Mouse (Mus musculus) brown adipose tissue, adult 24 weeks (tissue): ENCODE measurements around the gene Sstr4. TPM values are rescaled to one million over a fixed set of nuclear protein-coding genes. Genes with fewer than 3 reads are reported as not detected.
A peak's percentile ranks its signal among the peaks of the same experiment; 100 is the strongest.

Experiments used
- H3K27ac ChIP-seq: fragments of 200-500 bp; replicated peaks from 2 replicates; pipeline ENCODE4 v1.5.1; 2012; ENCODE audit warnings: low read depth, mild to moderate bottlenecking, low read length
- H3K4me1 ChIP-seq: fragments of 200-500 bp; 2 replicates; pipeline ENCODE4 v1.6.1; 2012; ENCODE audit warnings: low read length, mixed read lengths; ENCODE audit not compliant: control insufficient read depth, insufficient read depth, insufficient read length
- H3K4me3 ChIP-seq: fragments of 200-500 bp; 2 replicates; pipeline ENCODE4 v1.5.1; 2012; ENCODE audit warnings: low read depth, mild to moderate bottlenecking, low read length, moderate library complexity; ENCODE audit not compliant: insufficient read depth
- polyA plus RNA-seq: library from polyadenylated mRNA; stranded (reverse); fragments of >200 nt; gene quantifications from 2 replicates; pipeline ENCODE4 v1.2.4, GENCODE M21; 2012; ENCODE audit not compliant: missing spikeins, insufficient read depth, insufficient read length

The Sstr4 gene
- not detected in 2 replicates for polyA plus RNA-seq

DNA sequence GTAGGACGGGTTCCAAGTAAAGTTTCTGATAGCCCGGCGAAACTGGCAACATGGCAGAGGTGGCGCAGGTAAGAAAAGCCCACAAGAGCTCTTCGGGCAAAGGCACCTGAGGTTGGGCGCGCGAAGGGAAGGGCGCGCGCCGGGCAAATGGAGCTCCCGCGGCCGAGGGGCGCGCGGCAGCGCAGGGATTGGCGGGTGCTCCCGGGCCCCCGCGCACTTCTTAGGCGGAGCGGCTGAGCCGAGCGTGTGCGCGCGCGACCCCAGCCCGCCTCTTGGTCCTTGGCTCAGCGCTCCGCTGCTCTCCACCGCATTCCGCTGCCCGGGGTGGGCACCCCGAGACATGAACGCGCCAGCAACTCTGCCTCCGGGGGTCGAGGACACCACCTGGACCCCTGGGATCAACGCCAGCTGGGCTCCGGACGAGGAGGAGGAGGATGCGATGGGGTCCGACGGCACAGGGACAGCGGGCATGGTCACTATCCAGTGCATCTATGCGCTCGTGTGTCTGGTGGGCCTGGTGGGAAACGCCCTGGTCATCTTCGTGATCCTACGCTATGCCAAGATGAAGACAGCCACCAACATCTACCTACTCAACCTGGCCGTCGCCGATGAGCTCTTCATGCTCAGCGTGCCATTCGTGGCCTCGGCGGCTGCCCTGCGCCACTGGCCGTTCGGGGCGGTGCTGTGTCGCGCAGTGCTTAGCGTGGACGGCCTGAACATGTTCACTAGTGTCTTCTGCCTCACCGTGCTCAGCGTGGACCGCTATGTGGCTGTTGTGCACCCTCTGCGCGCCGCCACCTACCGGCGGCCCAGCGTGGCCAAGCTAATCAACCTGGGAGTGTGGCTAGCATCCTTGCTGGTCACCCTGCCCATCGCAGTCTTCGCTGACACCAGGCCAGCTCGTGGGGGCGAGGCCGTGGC lies at the start of gene Sstr4:
Gene Sstr4 (plus strand): TSS at position 214 of the 921 bp plus-strand sequence.
- Histone ChIP-seq H3K4me1 (peaks cover 21% of the 10 kb centered on the region), H3K27ac (peak within 1 kb of the TSS; percentile 0; the same call in 1 of the 2 replicates), H3K4me3 (peak within 1 kb of the TSS; percentile 48)

DNA sequence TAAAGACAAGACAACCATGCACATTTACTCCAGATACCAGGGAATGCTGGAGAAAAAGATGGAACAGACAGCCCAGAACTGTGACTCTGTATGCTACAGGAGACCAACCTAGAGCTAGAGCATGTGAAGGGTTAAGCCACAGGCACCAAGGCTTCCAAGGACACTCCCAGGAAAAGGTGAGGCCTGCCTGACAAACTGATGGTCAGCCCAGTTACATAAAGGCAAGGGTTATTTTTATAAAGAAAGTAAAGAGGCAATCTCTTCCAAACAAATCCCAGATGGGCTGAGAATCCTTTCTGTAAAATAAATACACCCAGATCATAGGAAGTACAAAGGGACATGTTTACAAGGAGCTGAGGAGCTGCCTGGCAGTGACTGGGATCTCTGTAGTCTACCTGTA lies 49.8 kb upstream of the Sstr4 start:
- Histone ChIP-seq H3K4me1 (peaks cover 11% of the 10 kb centered on the region; the same call in 1 of the 2 replicates), H3K27ac (peak overlapping the region; percentile 77), H3K4me3 (no peak overlapping the region)

DNA sequence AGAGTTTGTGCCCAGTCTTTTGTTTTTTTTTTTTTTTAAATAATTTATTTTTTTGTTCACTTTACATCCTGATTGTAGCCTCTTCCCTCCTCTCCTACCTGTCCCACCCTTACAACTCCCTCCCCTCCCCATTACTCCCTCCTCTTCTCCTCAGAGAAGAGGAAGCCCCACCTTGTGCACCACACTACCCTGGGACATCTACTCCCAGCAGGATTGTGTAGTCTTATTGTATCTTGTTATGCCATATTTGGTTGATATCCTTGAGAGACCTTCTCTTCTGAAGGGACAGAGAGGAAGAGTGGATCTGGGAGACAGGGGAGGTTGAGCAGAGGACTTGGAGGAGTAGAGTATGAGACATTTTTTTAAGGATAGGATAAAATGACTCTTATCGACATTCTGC lies 48.2 kb upstream of the Sstr4 start:
- Histone ChIP-seq H3K27ac (peak overlapping the region; percentile 80), H3K4me1 (peaks cover 9% of the 10 kb centered on the region; the same call in 1 of the 2 replicates), H3K4me3 (no peak overlapping the region)

DNA sequence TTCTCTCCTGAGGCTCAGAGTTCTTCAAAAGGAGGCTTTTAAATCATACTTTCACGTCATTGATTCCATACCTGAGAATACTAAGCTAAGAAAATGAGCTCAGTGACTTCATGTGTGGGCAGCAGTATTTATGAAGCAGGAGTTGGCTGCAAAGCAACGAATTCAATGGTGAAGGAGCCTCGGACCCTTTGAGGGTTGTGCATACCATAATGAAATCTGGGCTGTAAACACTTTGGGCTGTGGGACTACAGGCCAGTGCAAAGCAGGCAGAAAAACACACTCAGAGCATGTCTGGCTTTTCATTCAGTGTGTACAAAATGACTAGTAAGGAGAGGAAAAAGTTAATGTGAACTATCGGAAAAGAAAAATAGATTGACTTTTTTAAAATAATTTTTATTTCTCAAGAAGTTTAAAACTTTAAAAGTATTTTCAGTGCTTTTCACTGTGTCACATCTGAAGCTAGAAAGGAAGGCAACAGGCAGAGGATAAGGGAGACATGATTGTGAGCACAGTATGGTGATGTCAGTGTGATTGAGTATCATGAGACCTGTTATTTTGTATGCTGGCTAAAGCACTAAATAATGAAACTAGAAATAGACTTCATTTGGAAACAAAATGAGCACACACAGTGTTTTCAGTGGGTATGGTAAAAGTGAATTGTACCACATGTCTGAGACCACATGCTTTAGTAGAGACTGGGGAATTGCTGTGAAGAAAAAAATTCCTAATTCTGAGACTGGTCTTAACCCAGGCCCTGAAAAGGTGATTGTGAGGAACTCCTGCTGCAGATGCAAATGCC lies 45.4 kb upstream of the Sstr4 start:
- Histone ChIP-seq H3K4me3 (no peak overlapping the region), H3K4me1 (peaks cover 7% of the 10 kb centered on the region; the same call in 1 of the 2 replicates)

DNA sequence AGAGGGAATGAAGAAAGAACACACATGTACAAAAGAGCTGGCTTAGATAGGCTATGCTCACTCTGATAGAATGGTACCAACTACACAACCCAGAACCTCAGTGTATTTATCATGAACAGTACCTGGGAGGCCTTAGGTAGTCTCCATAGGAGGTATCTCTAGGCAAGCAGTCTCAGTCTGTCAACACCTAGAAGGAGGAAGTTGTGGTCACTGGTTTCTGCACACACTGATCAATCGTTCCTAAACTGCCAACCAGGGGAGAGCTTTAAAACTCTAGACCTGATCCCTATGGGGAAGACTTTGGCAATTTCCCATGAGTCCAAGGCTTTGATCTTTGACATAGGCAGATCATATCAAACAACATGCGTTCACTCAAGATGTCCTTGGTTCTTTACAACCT lies 44.7 kb upstream of the Sstr4 start:
- Histone ChIP-seq H3K27ac (no peak overlapping the region), H3K4me3 (no peak overlapping the region), H3K4me1 (peaks cover 7% of the 10 kb centered on the region; the same call in 1 of the 2 replicates)

More for the DNA sequence above, 45.4 kb upstream of the Sstr4 start:
- no peak overlapping the region for H3K27ac ChIP-seq

DNA sequence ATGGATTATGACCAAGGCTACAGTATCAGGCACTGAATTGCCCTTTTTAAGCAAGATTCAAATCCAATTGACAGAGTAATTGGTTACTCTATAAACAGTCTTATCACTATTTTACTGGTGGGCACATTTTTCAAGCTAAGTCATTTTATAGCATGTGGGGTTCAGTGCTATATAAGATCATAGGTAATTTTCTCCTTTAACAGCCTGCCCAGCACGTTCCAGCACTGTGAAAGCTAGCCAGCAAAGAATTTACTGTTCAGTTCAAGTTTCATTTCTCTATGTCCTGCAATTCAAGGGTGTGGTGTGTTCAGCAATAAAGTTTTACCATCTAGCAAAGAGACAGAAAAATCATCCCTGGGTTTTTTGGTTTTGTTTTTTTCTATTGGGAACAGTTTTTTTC lies 42.5 kb upstream of the Sstr4 start:
- Histone ChIP-seq H3K4me1 (no peaks in the 10 kb centered on the region; the same call in 1 of the 2 replicates), H3K27ac (no peak overlapping the region), H3K4me3 (no peak overlapping the region)

DNA sequence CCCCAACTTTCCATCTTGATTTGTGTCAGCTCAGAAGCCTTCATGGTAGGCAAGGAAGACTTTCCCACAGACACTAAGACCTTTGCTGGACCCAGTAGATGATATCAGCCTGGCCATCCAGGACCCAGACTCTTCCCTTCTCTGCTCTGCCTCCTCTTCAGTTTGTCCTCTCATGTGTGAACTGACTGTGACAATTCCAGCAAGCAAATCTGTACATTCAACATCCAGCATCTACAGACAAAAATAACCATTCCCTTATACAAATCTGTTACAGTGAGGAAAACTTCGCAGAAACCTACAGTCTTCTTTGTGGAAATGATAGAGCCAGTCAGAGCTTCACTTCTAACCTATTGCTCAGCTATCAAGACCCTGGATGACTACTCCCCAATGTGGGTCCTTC lies 38.0 kb upstream of the Sstr4 start:
- no peak overlapping the region for H3K27ac ChIP-seq

DNA sequence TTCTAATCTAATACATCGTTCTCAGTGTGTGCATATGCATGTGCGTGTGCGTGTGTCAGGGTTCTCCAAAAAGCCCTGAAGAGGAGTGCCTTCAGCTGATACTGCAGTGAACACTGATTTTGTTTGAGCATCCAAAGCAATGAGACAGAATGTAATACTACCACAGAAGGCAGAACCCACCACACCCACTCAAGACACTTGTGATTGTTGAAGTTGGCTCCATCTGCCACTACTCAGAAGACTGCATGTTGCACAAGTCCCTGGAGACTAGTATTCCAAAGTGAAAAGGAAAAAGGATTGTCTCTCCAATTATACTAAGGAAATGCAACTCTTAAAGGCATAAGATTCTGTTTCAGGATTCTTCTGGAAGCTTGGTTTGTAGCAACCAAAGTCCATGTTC lies 30.6 kb upstream of the Sstr4 start:
- Histone ChIP-seq H3K4me1 (peaks cover 13% of the 10 kb centered on the region; the same call in 1 of the 2 replicates), H3K4me3 (no peak overlapping the region), H3K27ac (peak overlapping the region; percentile 68; the same call in 1 of the 2 replicates)

More for the DNA sequence above, 38.0 kb upstream of the Sstr4 start:
- Histone ChIP-seq H3K4me1 (peaks cover 9% of the 10 kb centered on the region; the same call in 1 of the 2 replicates), H3K4me3 (no peak overlapping the region)

DNA sequence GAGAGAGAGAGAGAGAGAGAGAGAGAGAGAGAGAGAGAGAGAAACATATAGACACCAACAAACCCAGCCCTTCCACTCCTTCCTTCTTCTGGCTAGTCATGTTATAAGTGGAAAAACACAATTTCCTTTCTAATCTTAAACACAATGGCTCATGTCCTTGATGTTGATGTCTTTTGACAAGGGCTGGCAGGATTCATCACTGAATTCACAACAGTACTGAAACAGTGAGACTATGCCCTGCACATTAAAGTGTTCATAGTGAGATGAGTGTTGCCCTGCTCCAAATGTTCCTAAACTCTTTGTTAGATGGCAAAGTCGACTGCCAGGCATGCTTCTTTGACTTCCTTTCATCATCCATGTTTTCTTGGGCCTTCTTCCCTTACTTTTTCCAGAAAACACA lies 29.9 kb upstream of the Sstr4 start:
- peaks cover 13% of the 10 kb centered on the region; the same call in 1 of the 2 replicates for H3K4me1 ChIP-seq
- H3K4me3 ChIP-seq, result no peak overlapping the region
- H3K27ac ChIP-seq, result peak overlapping the region; percentile 68

DNA sequence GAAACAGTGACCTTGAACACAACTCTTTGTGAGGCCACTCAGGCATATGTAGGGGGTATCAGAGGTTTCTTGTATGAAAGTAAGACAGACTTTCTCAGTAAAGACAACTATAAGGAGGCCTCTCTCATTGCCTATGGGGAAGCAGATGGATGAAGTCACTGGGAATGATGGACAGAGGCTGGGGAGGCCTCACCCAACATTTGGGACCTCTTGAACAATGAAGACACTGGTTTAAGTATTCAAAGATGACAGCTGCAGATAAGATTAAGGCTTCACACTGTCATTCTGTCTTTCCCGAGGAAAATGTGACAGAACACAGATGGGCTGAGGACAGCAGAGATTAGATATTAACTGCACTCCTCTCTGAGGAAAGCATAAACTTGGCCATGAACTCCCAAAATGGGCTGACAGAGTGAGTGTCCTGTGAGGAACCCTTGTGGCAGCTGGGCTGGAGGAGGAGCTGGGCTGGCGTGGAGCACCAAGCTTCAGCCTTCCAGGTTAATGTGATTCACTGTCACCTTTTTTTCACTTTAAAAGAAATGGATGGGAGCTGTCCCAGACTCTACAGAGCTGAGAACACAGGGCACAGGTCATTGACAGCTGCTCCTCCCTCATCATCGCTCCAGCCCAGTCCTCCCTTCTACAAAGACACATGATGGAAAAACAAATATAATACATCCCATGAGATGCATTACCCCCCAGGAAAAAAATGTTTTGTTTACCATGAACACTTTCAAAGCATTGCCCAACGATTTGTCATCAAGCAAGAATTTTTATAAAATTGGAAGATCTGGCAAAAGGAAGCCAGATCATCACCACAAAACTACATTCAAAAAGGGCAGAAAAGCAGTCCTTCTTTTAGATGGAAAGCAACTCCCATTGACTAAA lies 23.2 kb upstream of the Sstr4 start:
- Histone ChIP-seq H3K4me1 (no peaks in the 10 kb centered on the region), H3K27ac (no peak overlapping the region), H3K4me3 (no peak overlapping the region)

DNA sequence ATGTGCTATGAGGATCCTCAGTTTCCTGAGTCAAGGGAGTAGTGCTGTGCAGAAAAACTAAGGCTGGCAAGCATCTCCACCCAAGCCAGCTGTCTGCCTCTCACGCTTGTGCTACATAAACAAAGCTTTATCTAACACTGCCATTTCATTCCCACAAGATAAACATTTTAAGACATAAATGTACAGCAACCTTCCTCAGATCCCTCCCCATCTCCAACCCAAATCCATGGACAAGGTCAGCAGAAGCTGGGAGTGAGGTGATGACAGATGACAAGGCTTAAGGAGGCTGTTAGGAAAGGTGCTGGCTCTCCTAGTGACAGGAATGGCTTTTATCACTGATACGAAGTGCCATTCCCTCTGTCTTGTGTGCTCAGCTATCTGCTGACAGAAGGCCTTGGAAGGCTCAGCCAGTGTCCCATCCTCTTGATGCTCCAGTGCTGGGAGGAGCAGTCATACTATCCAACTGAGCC lies 21.5 kb upstream of the Sstr4 start:
- no peaks in the 10 kb centered on the region for H3K4me1 ChIP-seq
- H3K4me3 ChIP-seq, result no peak overlapping the region
- no peak overlapping the region for H3K27ac ChIP-seq

DNA sequence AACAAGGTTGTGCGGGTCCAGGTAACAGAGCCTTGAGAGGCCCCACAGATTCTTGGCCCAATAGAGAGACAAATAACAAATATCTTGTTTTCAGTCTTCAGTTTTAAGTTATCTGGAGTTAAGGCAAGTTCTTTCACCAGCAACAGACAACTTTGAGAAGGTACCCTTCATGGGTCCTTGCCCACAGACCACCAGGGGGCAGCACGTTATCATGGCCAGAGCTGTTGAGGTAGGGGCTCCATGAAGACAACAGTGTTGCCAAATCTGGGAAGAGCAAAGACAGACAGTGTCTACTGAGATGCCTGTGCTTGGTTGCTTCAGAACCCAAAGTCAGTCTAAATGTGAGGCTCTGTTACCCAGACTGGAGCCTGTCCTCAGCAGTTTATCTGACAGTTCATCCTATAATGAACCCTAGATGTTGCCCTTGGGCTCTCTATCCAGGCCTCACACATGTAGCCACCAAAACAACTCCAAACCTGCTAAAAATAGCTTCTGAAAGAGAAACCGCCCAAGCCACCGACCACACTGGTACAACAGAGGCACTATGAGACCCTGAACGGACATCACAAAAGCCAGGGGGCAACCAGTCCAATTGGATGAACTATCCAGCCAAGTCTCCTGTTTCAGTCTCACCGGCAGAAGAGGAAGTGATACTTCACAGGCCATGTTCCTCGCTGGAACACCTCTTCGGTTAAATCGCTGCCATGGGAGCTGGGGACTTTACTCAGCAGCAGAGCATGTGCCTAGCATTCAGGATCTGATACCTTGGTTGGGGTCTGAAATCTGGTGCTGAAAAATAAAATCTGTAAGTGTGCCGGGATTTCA lies 19.6 kb upstream of the Sstr4 start:
- no peak overlapping the region for H3K4me3 ChIP-seq
- no peaks in the 10 kb centered on the region for H3K4me1 ChIP-seq
- H3K27ac ChIP-seq, result no peak overlapping the region

DNA sequence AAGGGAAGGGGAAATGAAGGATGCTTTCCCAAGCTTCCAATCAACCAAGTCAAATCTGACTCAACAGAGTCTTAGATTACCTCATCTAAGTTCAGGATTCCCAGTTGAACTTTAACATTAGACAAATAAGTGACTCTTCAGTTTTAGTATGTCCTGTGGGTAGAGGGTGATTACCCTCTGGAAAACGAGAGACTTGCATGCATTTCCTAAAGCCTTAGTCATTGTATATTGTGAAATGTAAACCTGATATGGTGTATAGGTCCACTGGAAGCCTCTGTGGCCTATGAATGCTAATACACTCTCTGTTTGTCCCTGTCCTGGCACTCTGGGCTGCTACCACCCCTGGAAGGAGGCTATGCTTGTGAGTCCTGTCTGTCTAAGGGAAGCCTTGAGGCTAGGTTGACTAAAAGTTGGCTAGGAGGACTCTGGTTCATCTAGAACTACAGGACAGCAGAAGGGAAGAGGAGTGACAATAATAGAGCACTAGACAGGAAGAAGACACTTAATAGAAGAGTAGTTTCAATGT lies 16.3 kb upstream of the Sstr4 start:
- Histone ChIP-seq H3K4me3 (no peak overlapping the region), H3K4me1 (no peaks in the 10 kb centered on the region), H3K27ac (no peak overlapping the region)
